9 mouse cellular contexts compared by ENCODE assay signal in the genomic region with DNA sequence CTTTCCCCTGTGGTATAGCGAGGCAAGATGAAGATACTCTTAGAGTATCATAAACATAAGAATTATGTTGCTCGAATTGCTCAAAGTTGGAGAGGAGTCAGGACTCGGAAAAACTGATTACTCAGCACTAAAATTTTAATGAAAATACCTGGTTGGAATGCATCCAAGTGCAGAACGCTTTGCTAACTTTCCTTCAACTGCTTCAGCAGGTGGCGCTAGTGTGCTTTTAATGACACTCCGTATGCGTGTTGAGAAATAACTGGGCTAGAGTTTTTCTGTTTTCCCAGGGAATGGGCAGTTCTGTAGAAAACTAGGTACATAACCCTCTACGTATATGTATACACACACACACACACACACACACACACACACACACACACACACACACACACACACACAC.
DNase-seq lines count a peak whose midpoint lies in the region; ATAC-seq and TF ChIP-seq lines count a peak whose summit lies in the region.
"Had no signal": no experiment of that assay in that cellular context is flagged by ENCODE, and none has a peak within 500 bp of the region (broad histone marks: within the 10 kb centered on the region; RNA-seq: fewer than 3 reads in every experiment).

No protein-coding gene starts in this region.

- no peak overlapping the region for H3K9ac ChIP-seq in neural tube, embryonic 13.5 days
- H3K9ac ChIP-seq: embryonic facial prominence, embryonic 12.5 days had no signal

- no peaks in the 10 kb centered on the region for H3K36me3 ChIP-seq in limb, embryonic 10.5 days
- no peaks in the 10 kb centered on the region for H3K36me3 ChIP-seq in neural tube, embryonic 13.5 days
- no peaks in the 10 kb centered on the region for H3K36me3 ChIP-seq in thymus, adult 2 months (ENCODE audit: control insufficient read depth, insufficient read depth, low read length)
- H3K36me3 ChIP-seq: embryonic facial prominence, embryonic 12.5 days had no signal

- H3K4me3 ChIP-seq in limb, embryonic 10.5 days = no peak overlapping the region
- no peak overlapping the region for H3K4me3 ChIP-seq in neural tube, embryonic 13.5 days
- no peak overlapping the region for H3K4me3 ChIP-seq in thymus, adult 2 months (ENCODE audit: control insufficient read depth, insufficient read depth, low read length)
- H3K4me3 ChIP-seq: embryonic facial prominence, embryonic 12.5 days had no signal

- no peaks in the 10 kb centered on the region for H3K9me3 ChIP-seq in limb, embryonic 10.5 days (replicated peaks)
- no peaks in the 10 kb centered on the region for H3K9me3 ChIP-seq in neural tube, embryonic 13.5 days
- H3K9me3 ChIP-seq: embryonic facial prominence, embryonic 12.5 days had no signal

- no peak overlapping the region for H3K27ac ChIP-seq in limb, embryonic 10.5 days
- H3K27ac ChIP-seq in neural tube, embryonic 13.5 days (replicated peaks) = no peak overlapping the region
- no peak overlapping the region for H3K27ac ChIP-seq in thymus, adult 2 months (ENCODE audit: control insufficient read depth, insufficient read depth, low read length)
- H3K27ac ChIP-seq: embryonic facial prominence, embryonic 12.5 days had no signal

- DNase-seq in urinary bladder, postnatal 14 days (ENCODE audit: low spot score) = peak; percentile 60
- no peak for DNase-seq in urinary bladder, adult 2 months (ENCODE audit: low spot score)
- peak; percentile 83 for DNase-seq in cerebellum, adult 8-10 months
- DNase-seq in kidney, adult 9 months = peak; percentile 48
- peak; percentile 63 for DNase-seq in limb, embryonic 10.5 days (ENCODE audit: low spot score)
- DNase-seq in thymus, adult 2 months = no peak

- no peak for TF ChIP-seq CTCF in thymus, adult 2 months (IDR thresholded peaks at IDR 0.05; ENCODE audit: borderline replicate concordance, control insufficient read depth, extremely low read depth, insufficient read depth, low read length, poor library complexity)

- 21% methylated on average over 8 of the region's 8 CpGs for WGBS in limb, embryonic 10.5 days
- 16% methylated on average over 8 of the region's 8 CpGs for WGBS in neural tube, embryonic 13.5 days
- WGBS in thymus, adult 2 months = 24% methylated on average over 8 of the region's 8 CpGs

- peak; percentile 83 for ATAC-seq in frontal cortex, adult (ENCODE audit: low TSS enrichment)
- peak; percentile 77 for ATAC-seq in neural tube, embryonic 13.5 days (ENCODE audit: low read depth)

- H3K4me1 ChIP-seq in limb, embryonic 10.5 days = no peaks in the 10 kb centered on the region
- peaks cover 3% of the 10 kb centered on the region for H3K4me1 ChIP-seq in neural tube, embryonic 13.5 days (replicated peaks)
- H3K4me1 ChIP-seq in thymus, adult 2 months (replicated peaks; ENCODE audit: control insufficient read depth, insufficient read depth, low read length) = no peaks in the 10 kb centered on the region
- H3K4me1 ChIP-seq: embryonic facial prominence, embryonic 12.5 days had no signal

- no peak overlapping the region for H3K4me2 ChIP-seq in neural tube, embryonic 13.5 days
- H3K4me2 ChIP-seq: embryonic facial prominence, embryonic 12.5 days had no signal

- TF ChIP-seq POLR2A in thymus, adult 2 months (IDR thresholded peaks at IDR 0.05; ENCODE audit: control insufficient read depth, extremely low read depth, insufficient read depth, low read length, poor library complexity) = no peak

- no peaks in the 10 kb centered on the region for H3K27me3 ChIP-seq in limb, embryonic 10.5 days (ENCODE audit: low read depth, poor library complexity, severe bottlenecking)
- H3K27me3 ChIP-seq in neural tube, embryonic 13.5 days = no peaks in the 10 kb centered on the region
- H3K27me3 ChIP-seq in thymus, adult 2 months (ENCODE audit: control insufficient read depth, insufficient read depth, low read length) = no peaks in the 10 kb centered on the region
- H3K27me3 ChIP-seq: embryonic facial prominence, embryonic 12.5 days had no signal

Comparison
In these comparisons a context has a peak if more than half of its experiments do, and no peak if none do; other contexts are left out.
1. DNase-seq: peak in urinary bladder, postnatal 14 days (single experiment), cerebellum, adult 8-10 months (single experiment), kidney, adult 9 months (single experiment) and limb, embryonic 10.5 days (single experiment); none in urinary bladder, adult 2 months (single experiment) and thymus, adult 2 months (single experiment).